Mouse (Mus musculus) limb, embryonic 14.5 days (tissue): ENCODE results near the gene Usp33. TPM values are rescaled to one million over a fixed set of nuclear protein-coding genes. Genes with fewer than 3 reads are reported as not detected.

Experiments used
- ATAC-seq: fragments of 200-750 bp; cut with Nextera tagmentation; 2 replicates; pipeline ENCODE4 v1.8.0; 2017; ENCODE audit warnings: low read depth, moderate number of reproducible peaks, moderate TSS enrichment; ENCODE audit not compliant: low FRiP score
- DNase-seq: peaks from one replicate; pipeline ENCODE4 v3.0.0-alpha.2; 2015; ENCODE audit warnings: low spot score
- H3K27ac ChIP-seq: fragments of 300-500 bp; sonication (generic); replicated peaks from 2 replicates; pipeline ENCODE4 v1.5.1; 2014; ENCODE audit warnings: low read depth, mild to moderate bottlenecking, low read length, moderate library complexity, mixed read lengths
- H3K27me3 ChIP-seq: fragments of 300-500 bp; sonication (generic); 2 replicates; pipeline ENCODE4 v1.6.1; 2014; ENCODE audit warnings: low read length, mixed read lengths; ENCODE audit not compliant: control insufficient read depth, insufficient read depth
- H3K36me3 ChIP-seq: fragments of 300-500 bp; sonication (generic); 2 replicates; pipeline ENCODE4 v1.6.1; 2014; ENCODE audit warnings: mild to moderate bottlenecking, low read length, moderate library complexity, mixed read lengths; ENCODE audit not compliant: control insufficient read depth, insufficient read depth
- H3K4me1 ChIP-seq: fragments of 300-500 bp; sonication (generic); 2 replicates; pipeline ENCODE4 v1.6.1; 2014; ENCODE audit warnings: antibody characterized with exemption, low read length, mixed read lengths; ENCODE audit not compliant: control insufficient read depth, insufficient read depth
- H3K4me2 ChIP-seq: fragments of 300-500 bp; sonication (generic); replicated peaks from 2 replicates; pipeline ENCODE4 v1.6.1; 2014; ENCODE audit warnings: low read depth, mild to moderate bottlenecking, low read length, moderate library complexity; ENCODE audit not compliant: severe bottlenecking
- H3K4me3 ChIP-seq: fragments of 300-500 bp; sonication (generic); replicated peaks from 2 replicates; pipeline ENCODE4 v1.5.1; 2014; ENCODE audit warnings: low read length
- H3K9ac ChIP-seq: fragments of 300-500 bp; sonication (generic); 2 replicates; pipeline ENCODE4 v1.6.1; 2014; ENCODE audit warnings: mild to moderate bottlenecking, low read depth, low read length, moderate library complexity; ENCODE audit not compliant: severe bottlenecking
- H3K9me3 ChIP-seq: fragments of 300-500 bp; sonication (generic); 2 replicates; pipeline ENCODE4 v1.6.1; 2016; ENCODE audit warnings: low read length; ENCODE audit not compliant: control insufficient read depth
- POLR2A ChIP-seq: fragments of 200-500 bp; IDR thresholded peaks from 2 replicates; pipeline ENCODE4 v1.8.0; 2012; ENCODE audit warnings: inconsistent platforms, mild to moderate bottlenecking, moderate library complexity, borderline replicate concordance; ENCODE audit not compliant: insufficient read depth, insufficient read length; ENCODE audit errors: extremely low read depth
- WGBS: fragments of 180-500 bp; shearing (Covaris S2); extraction: QIAGEN DNeasy Blood & Tissue Kit; methylation state at CpG from one replicate; pipeline ENCODE4 v1.1.7; 2014; 5-methylcytosine and 5-hydroxymethylcytosine counted together
- polyA plus RNA-seq, 2 experiments: library from polyadenylated mRNA; depleted of rRNA in 1 of 2; stranded (reverse) in 1 of 2; unstranded in 1 of 2; fragments of >200 nt; fragmentation: Nextera tagmentation in 1 of 2; extraction: Ambion mirVana in 1 of 2; gene quantifications; 2 replicates each; pipeline versions ENCODE4 v1.2.1 to v1.2.3; 2012 to 2014

Usp33 gene
- polyA plus RNA-seq, 2 experiments, result 44.9 to 54.9 TPM

GRCm38 (mm10) chr3:152396988-152397314 is 50.7 kb downstream of the Usp33 start:
- H3K9ac ChIP-seq, result peak overlapping the region; percentile 92
- no peaks in the 10 kb centered on the region for H3K27me3 ChIP-seq
- no peak for ATAC-seq
- peak overlapping the region; percentile 76 for H3K4me2 ChIP-seq
- H3K36me3 ChIP-seq, result peaks cover 19% of the 10 kb centered on the region
- H3K4me3 ChIP-seq, result peak overlapping the region; percentile 74
- WGBS, result under 1% methylated on average over 10 of the region's 10 CpGs
- peak overlapping the region; percentile 99 for H3K27ac ChIP-seq
- H3K4me1 ChIP-seq, result peaks cover 15% of the 10 kb centered on the region
- H3K9me3 ChIP-seq, result no peaks in the 10 kb centered on the region
- TF ChIP-seq POLR2A, result no peak
- DNase-seq, result no peak

GRCm38 (mm10) chr3:152397335-152397940 is 51.2 kb downstream of the Usp33 start:
- DNase-seq (no peak), ATAC-seq (no peak)
- peak overlapping the region; percentile 92 for H3K9ac ChIP-seq
- WGBS, result 61% methylated on average over 9 of the region's 9 CpGs
- no peak for TF ChIP-seq POLR2A
- peaks cover 14% of the 10 kb centered on the region for H3K36me3 ChIP-seq
- H3K9me3 ChIP-seq, result no peaks in the 10 kb centered on the region
- H3K27me3 ChIP-seq, result no peaks in the 10 kb centered on the region
- H3K27ac ChIP-seq, result peak overlapping the region; percentile 99; the same call in 1 of the 2 replicates
- H3K4me3 ChIP-seq, result peak overlapping the region; percentile 74
- peaks cover 20% of the 10 kb centered on the region for H3K4me1 ChIP-seq
- peak overlapping the region; percentile 76 for H3K4me2 ChIP-seq

- Histone ChIP-seq H3K4me2 (no peak overlapping the region), H3K36me3 (0 out of 2 replicates have a peak, but pooled peaks cover 3% of the 10 kb centered on the region), H3K27ac (no peak overlapping the region), H3K4me3 (no peak overlapping the region), H3K9ac (no peak overlapping the region), H3K4me1 (peaks cover 13% of the 10 kb centered on the region), H3K27me3 (no peaks in the 10 kb centered on the region), H3K9me3 (no peaks in the 10 kb centered on the region)
- 83% methylated on average over 5 of the region's 5 CpGs for WGBS
- no peak for TF ChIP-seq POLR2A
- no peak for DNase-seq
- no peak for ATAC-seq
These were observed 54.2 kb downstream of the Usp33 start for GRCm38 (mm10) chr3:152400441-152400840.

- H3K4me2 ChIP-seq, result no peak overlapping the region
These were observed 54.6 kb downstream of the Usp33 start for GRCm38 (mm10) chr3:152400875-152401274.

GRCm38 (mm10) chr3:152401964-152402670 is 55.8 kb downstream of the Usp33 start:
- Histone ChIP-seq H3K27ac (no peak overlapping the region), H3K36me3 (0 out of 2 replicates have a peak, but pooled peaks cover 3% of the 10 kb centered on the region), H3K4me3 (no peak overlapping the region), H3K27me3 (no peaks in the 10 kb centered on the region), H3K4me2 (no peak overlapping the region), H3K9ac (no peak overlapping the region), H3K9me3 (no peaks in the 10 kb centered on the region), H3K4me1 (peaks cover 13% of the 10 kb centered on the region)
- peak; percentile 65; the same call in 1 of the 2 replicates for ATAC-seq
- no peak for TF ChIP-seq POLR2A
- DNase-seq, result peak; percentile 70
- whole genome bisulfite sequencing, result 74% methylated on average over 7 of the region's 7 CpGs

More at GRCm38 (mm10) chr3:152400875-152401274, 54.6 kb downstream of the Usp33 start:
- Histone ChIP-seq H3K36me3 (0 out of 2 replicates have a peak, but pooled peaks cover 3% of the 10 kb centered on the region), H3K4me1 (peaks cover 13% of the 10 kb centered on the region), H3K4me3 (no peak overlapping the region), H3K9me3 (no peaks in the 10 kb centered on the region), H3K27ac (no peak overlapping the region), H3K27me3 (no peaks in the 10 kb centered on the region), H3K9ac (no peak overlapping the region)
- ATAC-seq (no peak), DNase-seq (no peak)
- TF ChIP-seq POLR2A, result no peak
- 69% methylated on average over 3 of the region's 3 CpGs for WGBS
